Mouse (Mus musculus): ENCODE measurements around the gene Hist1h4k.
"Not testable (repeated sequence)": the region's sequence is repeated elsewhere in the genome, so short reads cannot be mapped to it uniquely, and the experiment has no call there.

Gene Hist1h4k

GRCm38 (mm10) chr13:21733466-21733865 is 16.8 kb downstream of the Hist1h4k start:
- no peak for TF ChIP-seq GATA4 (IDR thresholded peaks at IDR 0.05; ENCODE audit: insufficient replicate concordance, low read length)

- TF ChIP-seq GATA4 (IDR thresholded peaks at IDR 0.05; ENCODE audit: insufficient replicate concordance, low read length): no peak
These were observed 20.8 kb downstream of the Hist1h4k start for GRCm38 (mm10) chr13:21729544-21729943.

- no peak for TF ChIP-seq GATA4 (IDR thresholded peaks at IDR 0.05; ENCODE audit: insufficient replicate concordance, low read length)
These were observed 22.2 kb downstream of the Hist1h4k start for GRCm38 (mm10) chr13:21727948-21728572.

- no peak for TF ChIP-seq GATA4 (IDR thresholded peaks at IDR 0.05; ENCODE audit: insufficient replicate concordance, low read length)
These were observed 27.1 kb downstream of the Hist1h4k start for GRCm38 (mm10) chr13:21722993-21723836.

GRCm38 (mm10) chr13:21722373-21722925 is 27.9 kb downstream of the Hist1h4k start:
- no peak for TF ChIP-seq GATA4 (IDR thresholded peaks at IDR 0.05; ENCODE audit: insufficient replicate concordance, low read length)

- TF ChIP-seq GATA4 (IDR thresholded peaks at IDR 0.05; ENCODE audit: insufficient replicate concordance, low read length): not testable (repeated sequence)
These were observed 28.4 kb downstream of the Hist1h4k start, which contains the start of gene Hist1h2bm for GRCm38 (mm10) chr13:21721757-21722372. Hist1h2bm (plus strand) TSS chr13:21722044.

GRCm38 (mm10) chr13:21718381-21719080 is 31.8 kb downstream of the Hist1h4k start:
- TF ChIP-seq GATA4 (IDR thresholded peaks at IDR 0.05; ENCODE audit: insufficient replicate concordance, low read length): no peak

- not testable (repeated sequence) for TF ChIP-seq GATA4 (IDR thresholded peaks at IDR 0.05; ENCODE audit: insufficient replicate concordance, low read length)
These were observed 32.6 kb downstream of the Hist1h4k start, which contains the start of gene Hist1h3h for GRCm38 (mm10) chr13:21717397-21718357. Hist1h3h (plus strand) TSS chr13:21717659.

GRCm38 (mm10) chr13:21715864-21716539 is 34.3 kb downstream of the Hist1h4k start, which contains the start of the genes Hist1h2bl and Hist1h2ai:
Hist1h2bl (minus strand) TSS chr13:21716143.
Hist1h2ai (plus strand) TSS chr13:21716422.
- TF ChIP-seq GATA4 (IDR thresholded peaks at IDR 0.05; ENCODE audit: insufficient replicate concordance, low read length): not testable (repeated sequence)

GRCm38 (mm10) chr13:21715131-21715863 is 35.0 kb downstream of the Hist1h4k start:
- no peak for TF ChIP-seq GATA4 (IDR thresholded peaks at IDR 0.05; ENCODE audit: insufficient replicate concordance, low read length)

GRCm38 (mm10) chr13:21714725-21715124 is 35.6 kb downstream of the Hist1h4k start:
- TF ChIP-seq GATA4 (IDR thresholded peaks at IDR 0.05; ENCODE audit: insufficient replicate concordance, low read length): no peak

GRCm38 (mm10) chr13:21711698-21712097 is 38.6 kb downstream of the Hist1h4k start:
- no peak for TF ChIP-seq GATA4 (IDR thresholded peaks at IDR 0.05; ENCODE audit: insufficient replicate concordance, low read length)
